Mouse (Mus musculus) MEL (cell line): ENCODE measurements around the gene Has3.

Experiments used
- CHD1 ChIP-seq: IDR thresholded peaks from 2 replicates; pipeline ENCODE4 v1.6.1; 2012; ENCODE audit warnings: low read depth, mild to moderate bottlenecking, inconsistent platforms, low read length, improper control_type of control experiment
- CTCF ChIP-seq, 3 experiments: IDR thresholded peaks in 2 of 3; conservative IDR thresholded peaks in 1 of 3; 2 replicates each; pipeline ENCODE4 v1.5.1; 2011 to 2012; ENCODE audit warnings: low read length in 3 of 3, low read depth in 2 of 3, mild to moderate bottlenecking in 2 of 3, improper control_type of control experiment in 1 of 3, inconsistent platforms in 1 of 3, mixed read lengths in 1 of 3, moderate library complexity in 1 of 3; ENCODE audit not compliant: control insufficient read depth in 1 of 3, insufficient read depth in 1 of 3, poor library complexity in 1 of 3, severe bottlenecking in 1 of 3
- EP300 ChIP-seq, 2 experiments: IDR thresholded peaks; 2 replicates each; pipeline ENCODE4 v1.6.1; 2011; ENCODE audit warnings: improper control_type of control experiment in 2 of 2, low read length in 2 of 2, low read depth in 1 of 2, mild to moderate bottlenecking in 1 of 2
- GATA1 ChIP-seq: IDR thresholded peaks from 2 replicates; pipeline ENCODE4 v1.6.1; 2011; ENCODE audit warnings: low read depth, low read length, improper control_type of control experiment
- MXI1 ChIP-seq: IDR thresholded peaks from 2 replicates; pipeline ENCODE4 v1.6.1; 2011; ENCODE audit warnings: mild to moderate bottlenecking, low read depth, low read length, improper control_type of control experiment
- MYC ChIP-seq: IDR thresholded peaks from 2 replicates; pipeline ENCODE4 v1.6.1; 2011; ENCODE audit warnings: low read depth, mild to moderate bottlenecking, low read length, improper control_type of control experiment, moderate library complexity
- ZKSCAN1 ChIP-seq: IDR thresholded peaks from 2 replicates; pipeline ENCODE4 v1.6.1; 2012; ENCODE audit warnings: low read depth, mild to moderate bottlenecking, inconsistent platforms, low read length, improper control_type of control experiment, moderate library complexity

DNA sequence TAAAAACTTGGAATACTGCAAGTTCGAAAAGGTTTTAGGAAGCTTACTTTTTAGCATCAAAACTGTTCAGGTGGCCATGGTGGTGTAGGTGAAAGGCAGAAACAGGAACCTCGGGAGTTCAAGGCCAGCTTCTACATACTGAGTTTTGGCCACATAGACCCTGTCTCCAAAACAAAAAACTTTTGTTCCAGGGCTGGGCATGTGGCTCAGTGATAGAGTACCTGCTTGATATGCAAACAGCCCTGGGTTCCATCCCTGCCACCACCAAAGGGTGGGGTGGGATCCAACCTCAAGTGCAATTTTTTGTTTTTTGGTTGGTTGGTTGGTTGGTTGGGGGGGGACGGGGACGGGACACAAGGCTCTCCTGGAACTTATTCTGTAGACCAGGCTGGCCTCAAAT lies 55.4 kb downstream of the Has3 start:
- no peak for TF ChIP-seq CTCF (IDR thresholded peaks at IDR 0.05 in 2 of 3, conservative IDR thresholded peaks at IDR 0.05 in 1 of 3; ENCODE audit: control insufficient read depth in 1 of 3, insufficient read depth in 1 of 3, low read depth in 2 of 3, low read length in 3 of 3, poor library complexity in 1 of 3, severe bottlenecking in 1 of 3)
- TF ChIP-seq CHD1, result no peak
- TF ChIP-seq MXI1, result no peak
- no peak for TF ChIP-seq GATA1
- no peak for TF ChIP-seq EP300 (IDR thresholded peaks at IDR 0.05; ENCODE audit: low read depth in 1 of 2, low read length in 2 of 2)
- no peak for TF ChIP-seq ZKSCAN1
- TF ChIP-seq MYC, result no peak
